Mouse (Mus musculus): ENCODE data around the gene Myocos. TPM values are rescaled to one million over a fixed set of nuclear protein-coding genes. Genes with fewer than 3 reads are reported as not detected.

Myocos gene
- not detected in 2 replicates for polyA plus RNA-seq (2012; rRNA removed)

- TF ChIP-seq POLR2A (IDR thresholded peaks at IDR 0.05; ENCODE audit: low read depth, low read length) (no peak), CTCF (IDR thresholded peaks at IDR 0.05; ENCODE audit: extremely low read depth, insufficient read depth, insufficient read length, insufficient replicate concordance) (no peak)
- H3K27me3 ChIP-seq (ENCODE audit: control insufficient read depth, insufficient read depth, low read length) = no peaks in the 10 kb centered on the region
These were observed at the start of gene Myocos for GRCm38 (mm10) chr1:162658119-162658518. Myocos (minus strand) TSS chr1:162658219.

GRCm38 (mm10) chr1:162700389-162701066 is 42.5 kb upstream of the Myocos start:
- DNase-seq (ENCODE audit: low read depth in 1 of 2, low spot score in 2 of 2) = no peak

More at GRCm38 (mm10) chr1:162658119-162658518, at the start of gene Myocos:
- H3K4me1 ChIP-seq (ENCODE audit: control insufficient read depth, insufficient read depth, insufficient read length) = no peaks in the 10 kb centered on the region
- 90% methylated on average over 7 of the region's 7 CpGs for WGBS
- H3K36me3 ChIP-seq (ENCODE audit: control insufficient read depth, insufficient read depth, low read length) = no peaks in the 10 kb centered on the region
- DNase-seq (ENCODE audit: low read depth in 1 of 2, low spot score in 2 of 2) = no peak
- H3K4me3 ChIP-seq (ENCODE audit: extremely low read depth, insufficient read depth, insufficient read length) = no peak within 1 kb of the TSS
- no peak within 1 kb of the TSS for H3K27ac ChIP-seq (ENCODE audit: insufficient read depth, low read length)

GRCm38 (mm10) chr1:162697866-162698265 is 39.8 kb upstream of the Myocos start:
- no peak for TF ChIP-seq CTCF (IDR thresholded peaks at IDR 0.05; ENCODE audit: extremely low read depth, insufficient read depth, insufficient read length, insufficient replicate concordance)
- TF ChIP-seq POLR2A (IDR thresholded peaks at IDR 0.05; ENCODE audit: low read depth, low read length) = no peak
- WGBS = 94% methylated on average over 6 of the region's 6 CpGs
- peaks cover 36% of the 10 kb centered on the region for H3K36me3 ChIP-seq (ENCODE audit: control insufficient read depth, insufficient read depth, low read length)

More at GRCm38 (mm10) chr1:162700389-162701066, 42.5 kb upstream of the Myocos start:
- no peaks in the 10 kb centered on the region for H3K4me1 ChIP-seq (ENCODE audit: control insufficient read depth, insufficient read depth, insufficient read length)
- WGBS = 95% methylated on average over 8 of the region's 8 CpGs
- no peak for TF ChIP-seq POLR2A (IDR thresholded peaks at IDR 0.05; ENCODE audit: low read depth, low read length)
- no peak for TF ChIP-seq CTCF (IDR thresholded peaks at IDR 0.05; ENCODE audit: extremely low read depth, insufficient read depth, insufficient read length, insufficient replicate concordance)
- peaks cover 46% of the 10 kb centered on the region for H3K36me3 ChIP-seq (ENCODE audit: control insufficient read depth, insufficient read depth, low read length)
- H3K27ac ChIP-seq (ENCODE audit: insufficient read depth, low read length) = no peak overlapping the region
- no peaks in the 10 kb centered on the region for H3K27me3 ChIP-seq (ENCODE audit: control insufficient read depth, insufficient read depth, low read length)
- H3K4me3 ChIP-seq (ENCODE audit: extremely low read depth, insufficient read depth, insufficient read length) = no peak overlapping the region

GRCm38 (mm10) chr1:162693721-162694120 is 35.7 kb upstream of the Myocos start:
- H3K4me1 ChIP-seq (ENCODE audit: control insufficient read depth, insufficient read depth, insufficient read length) = no peaks in the 10 kb centered on the region
- WGBS = 88% methylated on average over 2 of the region's 2 CpGs
- H3K27ac ChIP-seq (ENCODE audit: insufficient read depth, low read length) = no peak overlapping the region
- H3K27me3 ChIP-seq (ENCODE audit: control insufficient read depth, insufficient read depth, low read length) = no peaks in the 10 kb centered on the region
- H3K4me3 ChIP-seq (ENCODE audit: extremely low read depth, insufficient read depth, insufficient read length) = no peak overlapping the region
- DNase-seq (ENCODE audit: low read depth in 1 of 2, low spot score in 2 of 2) = no peak
- TF ChIP-seq CTCF (IDR thresholded peaks at IDR 0.05; ENCODE audit: extremely low read depth, insufficient read depth, insufficient read length, insufficient replicate concordance) (no peak), POLR2A (IDR thresholded peaks at IDR 0.05; ENCODE audit: low read depth, low read length) (no peak)
- H3K36me3 ChIP-seq (ENCODE audit: control insufficient read depth, insufficient read depth, low read length) = peaks cover 42% of the 10 kb centered on the region

More at GRCm38 (mm10) chr1:162697866-162698265, 39.8 kb upstream of the Myocos start:
- Histone ChIP-seq H3K4me1 (ENCODE audit: control insufficient read depth, insufficient read depth, insufficient read length) (no peaks in the 10 kb centered on the region), H3K4me3 (ENCODE audit: extremely low read depth, insufficient read depth, insufficient read length) (no peak overlapping the region), H3K27ac (ENCODE audit: insufficient read depth, low read length) (no peak overlapping the region), H3K27me3 (ENCODE audit: control insufficient read depth, insufficient read depth, low read length) (no peaks in the 10 kb centered on the region)
- no peak for DNase-seq (ENCODE audit: low read depth in 1 of 2, low spot score in 2 of 2)

- TF ChIP-seq CTCF (IDR thresholded peaks at IDR 0.05; ENCODE audit: extremely low read depth, insufficient read depth, insufficient read length, insufficient replicate concordance) = no peak
- no peak for TF ChIP-seq POLR2A (IDR thresholded peaks at IDR 0.05; ENCODE audit: low read depth, low read length)
- 7% methylated on average over 11 of the region's 11 CpGs for WGBS
- Histone ChIP-seq H3K27me3 (ENCODE audit: control insufficient read depth, insufficient read depth, low read length) (no peaks in the 10 kb centered on the region), H3K4me3 (ENCODE audit: extremely low read depth, insufficient read depth, insufficient read length) (no peak overlapping the region), H3K27ac (ENCODE audit: insufficient read depth, low read length) (no peak overlapping the region), H3K4me1 (ENCODE audit: control insufficient read depth, insufficient read depth, insufficient read length) (no peaks in the 10 kb centered on the region), H3K36me3 (ENCODE audit: control insufficient read depth, insufficient read depth, low read length) (peaks cover 2% of the 10 kb centered on the region)
- no peak for DNase-seq (ENCODE audit: low read depth in 1 of 2, low spot score in 2 of 2)
These were observed 7.6 kb upstream of the Myocos start for GRCm38 (mm10) chr1:162665486-162666174.

- DNase-seq (ENCODE audit: low read depth in 1 of 2, low spot score in 2 of 2) = peak; percentile 25 to 63
- no peak overlapping the region for H3K4me3 ChIP-seq (ENCODE audit: extremely low read depth, insufficient read depth, insufficient read length)
- peaks cover 2% of the 10 kb centered on the region; the same call in 1 of the 2 replicates for H3K36me3 ChIP-seq (ENCODE audit: control insufficient read depth, insufficient read depth, low read length)
- H3K4me1 ChIP-seq (ENCODE audit: control insufficient read depth, insufficient read depth, insufficient read length) = no peaks in the 10 kb centered on the region
- no peaks in the 10 kb centered on the region for H3K27me3 ChIP-seq (ENCODE audit: control insufficient read depth, insufficient read depth, low read length)
- WGBS = 19% methylated on average over 10 of the region's 10 CpGs
- TF ChIP-seq CTCF (IDR thresholded peaks at IDR 0.05; ENCODE audit: extremely low read depth, insufficient read depth, insufficient read length, insufficient replicate concordance) (peak; percentile 65; the same call in 1 of the 2 replicates), POLR2A (IDR thresholded peaks at IDR 0.05; ENCODE audit: low read depth, low read length) (no peak)
- no peak overlapping the region for H3K27ac ChIP-seq (ENCODE audit: insufficient read depth, low read length)
These were observed 6.9 kb upstream of the Myocos start for GRCm38 (mm10) chr1:162664826-162665475.
